In the genomic region with DNA sequence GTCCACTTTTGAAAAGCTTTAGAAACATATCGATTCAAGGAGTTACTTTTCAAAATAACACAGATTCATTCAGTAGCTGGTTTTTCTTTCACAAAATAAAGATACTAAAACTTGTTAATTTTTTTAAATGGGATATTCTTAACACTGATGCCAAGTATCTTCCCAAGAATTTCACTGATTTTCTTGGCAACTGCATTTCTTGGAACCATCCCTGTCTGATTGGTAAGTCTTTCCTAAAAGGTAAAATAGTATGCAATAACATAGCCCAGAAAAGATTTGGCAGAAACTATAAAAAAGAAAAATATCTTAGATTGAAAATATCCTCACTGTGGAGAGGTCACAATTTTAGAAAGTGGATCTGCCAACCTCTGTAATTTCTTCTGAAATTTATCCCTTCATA, we compare ENCODE assay signal across 27 mouse cellular contexts.
"Had no signal": no experiment of that assay in that cellular context is flagged by ENCODE, and none has a peak within 500 bp of the region (broad histone marks: within the 10 kb centered on the region; RNA-seq: fewer than 3 reads in every experiment).

No protein-coding gene starts in this region.

- H3K4me1 ChIP-seq: heart, embryonic 10.5 days; heart, embryonic 12.5 days; hindbrain, embryonic 10.5 days; hindbrain, embryonic 13.5 days; hindbrain, embryonic 15.5 days; kidney, embryonic 15.5 days; limb, embryonic 13.5 days; limb, embryonic 15.5 days; liver, embryonic 12.5 days had no signal

- H3K36me3 ChIP-seq: heart, embryonic 10.5 days; heart, embryonic 12.5 days; hindbrain, embryonic 10.5 days; hindbrain, embryonic 13.5 days; hindbrain, embryonic 15.5 days; kidney, embryonic 15.5 days; limb, embryonic 13.5 days; limb, embryonic 15.5 days; liver, embryonic 12.5 days had no signal

- H3K4me2 ChIP-seq: heart, embryonic 12.5 days; hindbrain, embryonic 13.5 days; hindbrain, embryonic 15.5 days; kidney, embryonic 15.5 days; limb, embryonic 13.5 days; limb, embryonic 15.5 days; liver, embryonic 12.5 days had no signal

- DNase-seq: gastrocnemius, adult 2 months; gastrocnemius, postnatal 10 days; gastrocnemius, postnatal 25 days; heart, adult 18-20 months; heart, postnatal 10 days; heart, postnatal 4 days; kidney, adult 11 months; kidney, adult 2 months; kidney, adult 9 months; kidney, postnatal 14 days; kidney, postnatal 36 days; layer of hippocampus, adult 9-11 months; layer of hippocampus, postnatal 36 days; left cerebral cortex, postnatal 4 days had no signal

- ATAC-seq: hindbrain, postnatal 0 days; intestine, embryonic 16.5 days; liver, embryonic 12.5 days had no signal

- H3K9me3 ChIP-seq: heart, embryonic 10.5 days; heart, embryonic 12.5 days; hindbrain, embryonic 10.5 days; hindbrain, embryonic 13.5 days; hindbrain, embryonic 15.5 days; kidney, embryonic 15.5 days; limb, embryonic 13.5 days; limb, embryonic 15.5 days; liver, embryonic 12.5 days had no signal

- H3K27ac ChIP-seq: gastrocnemius, adult 2 months; heart, embryonic 10.5 days; hindbrain, embryonic 10.5 days; hindbrain, embryonic 13.5 days; hindbrain, embryonic 15.5 days; hindbrain, postnatal 0 days; kidney, embryonic 15.5 days; kidney, postnatal 0 days; limb, embryonic 13.5 days; limb, embryonic 15.5 days; liver, embryonic 12.5 days; liver, embryonic 14.5 days had no signal

- H3K27me3 ChIP-seq: heart, embryonic 12.5 days; hindbrain, embryonic 13.5 days; hindbrain, embryonic 15.5 days; kidney, embryonic 15.5 days; limb, embryonic 13.5 days; limb, embryonic 15.5 days; liver, embryonic 12.5 days had no signal

- H3K4me3 ChIP-seq: gastrocnemius, adult 2 months; heart, embryonic 10.5 days; heart, embryonic 12.5 days; hindbrain, embryonic 10.5 days; hindbrain, embryonic 13.5 days; hindbrain, embryonic 15.5 days; kidney, embryonic 15.5 days; limb, embryonic 13.5 days; limb, embryonic 15.5 days; liver, embryonic 12.5 days had no signal

- H3K9ac ChIP-seq: heart, embryonic 12.5 days; hindbrain, embryonic 13.5 days; hindbrain, embryonic 15.5 days; kidney, embryonic 15.5 days; limb, embryonic 13.5 days; limb, embryonic 15.5 days; liver, embryonic 12.5 days; liver, embryonic 14.5 days had no signal
